Mouse (Mus musculus): Measurements from ENCODE around the gene Acyp1. TPM values are rescaled to one million over a fixed set of nuclear protein-coding genes. Genes with fewer than 3 reads are reported as not detected.

Gene Acyp1
- total RNA-seq (2021), result 10 to 100 TPM; 29.3 to 38.6 TPM
- long read RNA-seq, experiment 1, transcript Acyp1-201 (3 exons, 648 nt), result major isoform, 18 of 23 reads
- long read RNA-seq, experiment 1, partial matches to known transcripts, result 2 of 23 reads
- long read RNA-seq, experiment 1, other reads (novel, unspliced or antisense), result 1 of 23 reads
- long read RNA-seq, experiment 2, transcript Acyp1-201 (3 exons, 648 nt), result major isoform, 20 of 26 reads
- long read RNA-seq, experiment 2, partial matches to known transcripts, result 5 of 26 reads
- long read RNA-seq, experiment 2, other reads (novel, unspliced or antisense), result 1 of 26 reads

- peak in 1 of 2 experiments; percentile 11 for DNase-seq (ENCODE audit: low spot score in 2 of 2)
Observed at GRCm38 (mm10) chr12:85287809-85288485, at the start of gene Acyp1. Gene Acyp1, minus strand, starts transcription at chr12:85288438.

- DNase-seq (ENCODE audit: low spot score in 2 of 2), result no peak
Observed at GRCm38 (mm10) chr12:85337567-85338311, 49.5 kb upstream of the Acyp1 start.

- DNase-seq (ENCODE audit: low spot score in 2 of 2), result no peak
Observed at GRCm38 (mm10) chr12:85330153-85330552, 41.9 kb upstream of the Acyp1 start.

GRCm38 (mm10) chr12:85308651-85309050 is 20.4 kb upstream of the Acyp1 start:
- no peak for DNase-seq (ENCODE audit: low spot score in 2 of 2)

GRCm38 (mm10) chr12:85305247-85305892 is 17.1 kb upstream of the Acyp1 start:
- peak; percentile 45 to 77 for DNase-seq (ENCODE audit: low spot score in 2 of 2)

GRCm38 (mm10) chr12:85304725-85305124 is 16.5 kb upstream of the Acyp1 start:
- DNase-seq (ENCODE audit: low spot score in 2 of 2), result no peak

- no peak for DNase-seq (ENCODE audit: low spot score in 2 of 2)
Observed at GRCm38 (mm10) chr12:85303256-85303655, 15.0 kb upstream of the Acyp1 start.

- DNase-seq (ENCODE audit: low spot score in 2 of 2), result no peak
Observed at GRCm38 (mm10) chr12:85298835-85299180, 10.6 kb upstream of the Acyp1 start.

- DNase-seq (ENCODE audit: low spot score in 2 of 2), result no peak
Observed at GRCm38 (mm10) chr12:85298127-85298834, 10.0 kb upstream of the Acyp1 start.

- no peak for DNase-seq (ENCODE audit: low spot score in 2 of 2)
Observed at GRCm38 (mm10) chr12:85297345-85297997, 9.2 kb upstream of the Acyp1 start.

GRCm38 (mm10) chr12:85296915-85297314 is 8.7 kb upstream of the Acyp1 start:
- no peak for DNase-seq (ENCODE audit: low spot score in 2 of 2)

GRCm38 (mm10) chr12:85295506-85295905 is 7.3 kb upstream of the Acyp1 start:
- no peak for DNase-seq (ENCODE audit: low spot score in 2 of 2)

- no peak for DNase-seq (ENCODE audit: low spot score in 2 of 2)
Observed at GRCm38 (mm10) chr12:85292906-85293305, 4.7 kb upstream of the Acyp1 start.

GRCm38 (mm10) chr12:85292288-85292687 is 4.0 kb upstream of the Acyp1 start:
- DNase-seq (ENCODE audit: low spot score in 2 of 2), result no peak

- no peak for DNase-seq (ENCODE audit: low spot score in 2 of 2)
Observed at GRCm38 (mm10) chr12:85291541-85291940, 3.3 kb upstream of the Acyp1 start.

GRCm38 (mm10) chr12:85290633-85291032 is 2.4 kb upstream of the Acyp1 start:
- no peak for DNase-seq (ENCODE audit: low spot score in 2 of 2)

- no peak for DNase-seq (ENCODE audit: low spot score in 2 of 2)
Observed at GRCm38 (mm10) chr12:85289157-85290000, 1.1 kb upstream of the Acyp1 start.

- DNase-seq (ENCODE audit: low spot score in 2 of 2), result peak; percentile 46 to 73
Observed at GRCm38 (mm10) chr12:85288486-85289156, 383 bp upstream of the Acyp1 start, which contains the start of gene Zc2hc1c. Gene Zc2hc1c, plus strand, starts transcription at chr12:85288591.

GRCm38 (mm10) chr12:85286941-85287340 is 1.3 kb downstream of the Acyp1 start:
- DNase-seq (ENCODE audit: low spot score in 2 of 2), result no peak
